Mouse (Mus musculus) neural tube, embryonic 14.5 days (tissue): ENCODE measurements around the gene Glod4. TPM values are rescaled to one million over a fixed set of nuclear protein-coding genes. Genes with fewer than 3 reads are reported as not detected.

ENCODE experiments used
- ATAC-seq: fragments of 200-750 bp; cut with Nextera tagmentation; 2 replicates; pipeline ENCODE4 v1.8.0; 2017; ENCODE audit warnings: low read depth, mild to moderate bottlenecking, moderate TSS enrichment, moderate library complexity
- H3K27ac ChIP-seq: fragments of 300-500 bp; sonication (generic); 2 replicates; pipeline ENCODE4 v1.5.1; 2014; ENCODE audit warnings: low read depth, mild to moderate bottlenecking, control low read depth, low read length, moderate library complexity, mixed read lengths
- H3K27me3 ChIP-seq: fragments of 300-500 bp; sonication (generic); 2 replicates; pipeline ENCODE4 v1.6.1; 2014; ENCODE audit warnings: low read length; ENCODE audit not compliant: control insufficient read depth, insufficient read depth
- H3K36me3 ChIP-seq: fragments of 300-500 bp; sonication (generic); 2 replicates; pipeline ENCODE4 v1.6.1; 2014; ENCODE audit warnings: low read length, mixed read lengths; ENCODE audit not compliant: control insufficient read depth, insufficient read depth
- H3K4me1 ChIP-seq: fragments of 300-500 bp; sonication (generic); 2 replicates; pipeline ENCODE4 v1.6.1; 2014; ENCODE audit warnings: low read length; ENCODE audit not compliant: control insufficient read depth, insufficient read depth
- H3K4me2 ChIP-seq: fragments of 300-500 bp; sonication (generic); 2 replicates; pipeline ENCODE4 v1.6.1; 2014; ENCODE audit warnings: mild to moderate bottlenecking, low read depth, low read length, control low read depth
- H3K4me3 ChIP-seq: fragments of 300-500 bp; sonication (generic); 2 replicates; pipeline ENCODE4 v1.5.1; 2014; ENCODE audit warnings: low read depth, low read length, control low read depth, mixed read lengths
- H3K9ac ChIP-seq: fragments of 300-500 bp; sonication (generic); replicated peaks from 2 replicates; pipeline ENCODE4 v1.6.1; 2014; ENCODE audit warnings: low read depth, mild to moderate bottlenecking, control low read depth, low read length, mixed read lengths
- H3K9me3 ChIP-seq: fragments of 300-500 bp; sonication (generic); 2 replicates; pipeline ENCODE4 v1.6.1; 2016; ENCODE audit warnings: low read length; ENCODE audit not compliant: control insufficient read depth
- WGBS: fragments of 180-500 bp; shearing (Covaris S2); extraction: QIAGEN DNeasy Blood & Tissue Kit; methylation state at CpG from one replicate; pipeline ENCODE4 v1.1.7; 2014; 5-methylcytosine and 5-hydroxymethylcytosine counted together
- polyA plus RNA-seq: library from polyadenylated mRNA; unstranded; fragments of >200 nt; fragmentation: Nextera tagmentation; extraction: Ambion mirVana; gene quantifications from 2 replicates; pipeline ENCODE4 v1.2.1, GENCODE M21; 2014

Glod4 gene
- polyA plus RNA-seq, 1 experiment from 2014 or later, result 126 TPM

- WGBS, result 91% methylated on average over 8 of the region's 8 CpGs
- no peak for ATAC-seq
- Histone ChIP-seq H3K4me3 (no peak overlapping the region), H3K9ac (no peak overlapping the region), H3K9me3 (no peaks in the 10 kb centered on the region), H3K4me2 (no peak overlapping the region), H3K27ac (no peak overlapping the region), H3K27me3 (no peaks in the 10 kb centered on the region), H3K36me3 (peaks cover 9% of the 10 kb centered on the region), H3K4me1 (no peaks in the 10 kb centered on the region)
These were observed 149.9 kb downstream of the Glod4 start for GRCm38 (mm10) chr11:76093610-76094009.

GRCm38 (mm10) chr11:76089776-76090175 is 153.7 kb downstream of the Glod4 start:
- Histone ChIP-seq H3K4me1 (no peaks in the 10 kb centered on the region), H3K9ac (no peak overlapping the region), H3K27me3 (no peaks in the 10 kb centered on the region), H3K27ac (no peak overlapping the region), H3K4me2 (no peak overlapping the region), H3K36me3 (peaks cover 12% of the 10 kb centered on the region), H3K9me3 (no peaks in the 10 kb centered on the region), H3K4me3 (no peak overlapping the region)
- no peak for ATAC-seq
- WGBS, result 82% methylated on average over 6 of the region's 6 CpGs

GRCm38 (mm10) chr11:76088506-76088905 is 155.0 kb downstream of the Glod4 start:
- WGBS, result 90% methylated on average over 4 of the region's 4 CpGs
- Histone ChIP-seq H3K27ac (no peak overlapping the region), H3K4me2 (no peak overlapping the region), H3K9me3 (no peaks in the 10 kb centered on the region), H3K4me1 (no peaks in the 10 kb centered on the region), H3K4me3 (no peak overlapping the region), H3K9ac (no peak overlapping the region), H3K27me3 (no peaks in the 10 kb centered on the region), H3K36me3 (peaks cover 12% of the 10 kb centered on the region)
- ATAC-seq, result no peak

GRCm38 (mm10) chr11:76085898-76086591 is 157.5 kb downstream of the Glod4 start:
- peaks cover 19% of the 10 kb centered on the region for H3K36me3 ChIP-seq
- ATAC-seq, result no peak
- no peak overlapping the region for H3K4me3 ChIP-seq
- H3K9me3 ChIP-seq, result no peaks in the 10 kb centered on the region
- H3K27me3 ChIP-seq, result no peaks in the 10 kb centered on the region
- H3K4me2 ChIP-seq, result no peak overlapping the region
- whole genome bisulfite sequencing, result 75% methylated on average over 5 of the region's 5 CpGs
- no peaks in the 10 kb centered on the region for H3K4me1 ChIP-seq
- no peak overlapping the region for H3K9ac ChIP-seq
- H3K27ac ChIP-seq, result no peak overlapping the region

GRCm38 (mm10) chr11:76084943-76085342 is 158.6 kb downstream of the Glod4 start:
- no peak overlapping the region for H3K27ac ChIP-seq
- H3K27me3 ChIP-seq, result no peaks in the 10 kb centered on the region
- WGBS, result 100% methylated on average over 1 of the region's 1 CpGs
- no peak for ATAC-seq
- H3K9ac ChIP-seq, result no peak overlapping the region
- H3K4me3 ChIP-seq, result no peak overlapping the region
- H3K9me3 ChIP-seq, result no peaks in the 10 kb centered on the region
- H3K4me2 ChIP-seq, result no peak overlapping the region
- H3K4me1 ChIP-seq, result no peaks in the 10 kb centered on the region
- H3K36me3 ChIP-seq, result peaks cover 28% of the 10 kb centered on the region

GRCm38 (mm10) chr11:76083941-76084367 is 159.6 kb downstream of the Glod4 start:
- no peak for ATAC-seq
- H3K27me3 ChIP-seq, result no peaks in the 10 kb centered on the region
- H3K9ac ChIP-seq, result no peak overlapping the region
- H3K4me2 ChIP-seq, result no peak overlapping the region
- no peaks in the 10 kb centered on the region for H3K4me1 ChIP-seq
- no peaks in the 10 kb centered on the region for H3K9me3 ChIP-seq
- peaks cover 36% of the 10 kb centered on the region for H3K36me3 ChIP-seq
- no peak overlapping the region for H3K4me3 ChIP-seq
- WGBS, result 30% methylated on average over 3 of the region's 3 CpGs
- no peak overlapping the region for H3K27ac ChIP-seq

GRCm38 (mm10) chr11:76081048-76081640 is 162.4 kb downstream of the Glod4 start:
- H3K27ac ChIP-seq, result no peak overlapping the region
- no peaks in the 10 kb centered on the region for H3K4me1 ChIP-seq
- H3K27me3 ChIP-seq, result no peaks in the 10 kb centered on the region
- no peaks in the 10 kb centered on the region for H3K9me3 ChIP-seq
- no peak overlapping the region for H3K9ac ChIP-seq
- peaks cover 33% of the 10 kb centered on the region for H3K36me3 ChIP-seq
- ATAC-seq, result no peak
- H3K4me3 ChIP-seq, result no peak overlapping the region
- WGBS, result 68% methylated on average over 6 of the region's 6 CpGs
- no peak overlapping the region for H3K4me2 ChIP-seq

- H3K27ac ChIP-seq, result no peak overlapping the region
- H3K4me1 ChIP-seq, result no peaks in the 10 kb centered on the region
- H3K4me2 ChIP-seq, result no peak overlapping the region
- no peaks in the 10 kb centered on the region for H3K27me3 ChIP-seq
- no peak for ATAC-seq
- no peak overlapping the region for H3K9ac ChIP-seq
- WGBS, result 73% methylated on average over 2 of the region's 2 CpGs
- no peak overlapping the region for H3K4me3 ChIP-seq
- H3K9me3 ChIP-seq, result no peaks in the 10 kb centered on the region
- H3K36me3 ChIP-seq, result peaks cover 37% of the 10 kb centered on the region
These were observed 163.2 kb downstream of the Glod4 start for GRCm38 (mm10) chr11:76080293-76080692.

GRCm38 (mm10) chr11:76077341-76077740 is 166.2 kb downstream of the Glod4 start:
- no peak overlapping the region for H3K9ac ChIP-seq
- no peaks in the 10 kb centered on the region for H3K27me3 ChIP-seq
- H3K4me3 ChIP-seq, result no peak overlapping the region
- H3K4me1 ChIP-seq, result no peaks in the 10 kb centered on the region
- 87% methylated on average over 6 of the region's 6 CpGs for WGBS
- no peak overlapping the region for H3K27ac ChIP-seq
- H3K36me3 ChIP-seq, result peaks cover 37% of the 10 kb centered on the region
- H3K4me2 ChIP-seq, result no peak overlapping the region
- H3K9me3 ChIP-seq, result no peaks in the 10 kb centered on the region
- no peak for ATAC-seq
